Mouse (Mus musculus): ENCODE data around the gene Gm38394. TPM values are rescaled to one million over a fixed set of nuclear protein-coding genes. Genes with fewer than 3 reads are reported as not detected.
"Not testable (repeated sequence)": the region's sequence is repeated elsewhere in the genome, so short reads cannot be mapped to it uniquely, and the experiment has no call there.

Gm38394 gene
- 5.1 and 5.3 TPM in 2 replicates for polyA plus RNA-seq (2015; fragmentation: Nextera tagmentation; extraction: Ambion mirVana)

GRCm38 (mm10) chr1:133661203-133661933, at the start of gene Gm38394:
Gene Gm38394, minus strand, starts transcription at chr1:133661318.
- ATAC-seq (replicated peaks; ENCODE audit: low FRiP score): peak; percentile 98

GRCm38 (mm10) chr1:133710895-133711294, 49.8 kb upstream of the Gm38394 start:
- Histone ChIP-seq H3K4me1 (peaks cover 40% of the 10 kb centered on the region), H3K27ac (no peak overlapping the region), H3K36me3 (peaks cover 5% of the 10 kb centered on the region; the same call in 1 of the 2 replicates), H3K27me3 (no peaks in the 10 kb centered on the region), H3K4me3 (replicated peaks) (no peak overlapping the region), H3K9me3 (replicated peaks) (no peaks in the 10 kb centered on the region), H3K9ac (no peak overlapping the region), H3K4me2 (no peak overlapping the region)
- ATAC-seq (replicated peaks; ENCODE audit: low FRiP score): no peak
- 52% methylated on average over 6 of the region's 6 CpGs for WGBS

More at GRCm38 (mm10) chr1:133661203-133661933, at the start of gene Gm38394:
- Histone ChIP-seq H3K36me3 (peaks cover 31% of the 10 kb centered on the region), H3K4me1 (peaks cover 37% of the 10 kb centered on the region), H3K27me3 (no peaks in the 10 kb centered on the region), H3K4me3 (replicated peaks) (peak within 1 kb of the TSS; percentile 80), H3K9me3 (replicated peaks) (no peaks in the 10 kb centered on the region), H3K27ac (peak within 1 kb of the TSS; percentile 93), H3K9ac (peak within 1 kb of the TSS; percentile 84), H3K4me2 (peak within 1 kb of the TSS; percentile 79)
- WGBS: 2% methylated on average over 26 of the region's 26 CpGs

- Histone ChIP-seq H3K27me3 (no peaks in the 10 kb centered on the region), H3K4me2 (no peak overlapping the region), H3K27ac (no peak overlapping the region), H3K36me3 (no peaks in the 10 kb centered on the region), H3K4me1 (peaks cover 37% of the 10 kb centered on the region), H3K4me3 (replicated peaks) (no peak overlapping the region), H3K9me3 (replicated peaks) (no peaks in the 10 kb centered on the region), H3K9ac (no peak overlapping the region)
- 61% methylated on average over 3 of the region's 3 CpGs for WGBS
- ATAC-seq (replicated peaks; ENCODE audit: low FRiP score): no peak
Observed at GRCm38 (mm10) chr1:133709292-133709691, 48.2 kb upstream of the Gm38394 start.

GRCm38 (mm10) chr1:133701824-133702223, 40.7 kb upstream of the Gm38394 start:
- H3K4me3 ChIP-seq (replicated peaks); H3K9me3 ChIP-seq (replicated peaks); H3K4me1 ChIP-seq; H3K27ac ChIP-seq; H3K4me2 ChIP-seq; H3K27me3 ChIP-seq; H3K9ac ChIP-seq; ATAC-seq (replicated peaks; ENCODE audit: low FRiP score); H3K36me3 ChIP-seq: not testable (repeated sequence)
- 20% methylated on average over 1 of the region's 2 CpGs for WGBS

- no peaks in the 10 kb centered on the region for H3K9me3 ChIP-seq (replicated peaks)
- no peaks in the 10 kb centered on the region for H3K27me3 ChIP-seq
- H3K4me2 ChIP-seq: no peak overlapping the region
- H3K9ac ChIP-seq: no peak overlapping the region
- no peaks in the 10 kb centered on the region for H3K36me3 ChIP-seq
- H3K4me3 ChIP-seq (replicated peaks): no peak overlapping the region
- H3K27ac ChIP-seq: no peak overlapping the region
- no peak for ATAC-seq (replicated peaks; ENCODE audit: low FRiP score)
- WGBS: 94% methylated on average over 12 of the region's 12 CpGs
- peaks cover 33% of the 10 kb centered on the region for H3K4me1 ChIP-seq
Observed at GRCm38 (mm10) chr1:133697935-133698620, 37.0 kb upstream of the Gm38394 start.

- 18% methylated on average over 7 of the region's 7 CpGs for WGBS
- Histone ChIP-seq H3K27ac (peak overlapping the region; percentile 87), H3K4me2 (0 out of 2 replicates have a peak overlapping the region, but pooled peaks have one; percentile 19), H3K4me3 (replicated peaks) (no peak overlapping the region), H3K9me3 (replicated peaks) (no peaks in the 10 kb centered on the region), H3K4me1 (peaks cover 40% of the 10 kb centered on the region), H3K9ac (no peak overlapping the region), H3K27me3 (no peaks in the 10 kb centered on the region), H3K36me3 (no peaks in the 10 kb centered on the region)
- peak; percentile 68; the same call in 1 of the 2 replicates for ATAC-seq (replicated peaks; ENCODE audit: low FRiP score)
Observed at GRCm38 (mm10) chr1:133695901-133696300, 34.8 kb upstream of the Gm38394 start.

- ATAC-seq (replicated peaks; ENCODE audit: low FRiP score): 0 out of 2 replicates have a peak, but pooled peaks have one; percentile 12
- Histone ChIP-seq H3K36me3 (no peaks in the 10 kb centered on the region), H3K4me3 (replicated peaks) (no peak overlapping the region), H3K9me3 (replicated peaks) (no peaks in the 10 kb centered on the region), H3K9ac (no peak overlapping the region), H3K4me2 (no peak overlapping the region), H3K4me1 (peaks cover 44% of the 10 kb centered on the region), H3K27me3 (no peaks in the 10 kb centered on the region), H3K27ac (peak overlapping the region; percentile 73)
- 100% methylated on average over 1 of the region's 1 CpGs for WGBS
Observed at GRCm38 (mm10) chr1:133694876-133695275, 33.8 kb upstream of the Gm38394 start.

GRCm38 (mm10) chr1:133694301-133694700, 33.2 kb upstream of the Gm38394 start:
- 16% methylated on average over 1 of the region's 1 CpGs for WGBS
- Histone ChIP-seq H3K4me1 (peaks cover 49% of the 10 kb centered on the region), H3K4me2 (no peak overlapping the region), H3K4me3 (replicated peaks) (no peak overlapping the region), H3K27ac (peak overlapping the region; percentile 73), H3K36me3 (no peaks in the 10 kb centered on the region), H3K27me3 (no peaks in the 10 kb centered on the region), H3K9me3 (replicated peaks) (no peaks in the 10 kb centered on the region), H3K9ac (no peak overlapping the region)
- ATAC-seq (replicated peaks; ENCODE audit: low FRiP score): no peak

GRCm38 (mm10) chr1:133693536-133694114, 32.5 kb upstream of the Gm38394 start:
- no peak overlapping the region for H3K9ac ChIP-seq
- no peak for ATAC-seq (replicated peaks; ENCODE audit: low FRiP score)
- no peak overlapping the region for H3K4me3 ChIP-seq (replicated peaks)
- no peaks in the 10 kb centered on the region for H3K36me3 ChIP-seq
- H3K27me3 ChIP-seq: no peaks in the 10 kb centered on the region
- 71% methylated on average over 11 of the region's 11 CpGs for WGBS
- H3K4me2 ChIP-seq: no peak overlapping the region
- peaks cover 50% of the 10 kb centered on the region for H3K4me1 ChIP-seq
- H3K27ac ChIP-seq: peak overlapping the region; percentile 73
- no peaks in the 10 kb centered on the region for H3K9me3 ChIP-seq (replicated peaks)

- Histone ChIP-seq H3K9me3 (replicated peaks) (no peaks in the 10 kb centered on the region), H3K4me2 (no peak overlapping the region), H3K9ac (no peak overlapping the region), H3K4me1 (peaks cover 53% of the 10 kb centered on the region), H3K27ac (peak overlapping the region; percentile 10; the same call in 1 of the 2 replicates), H3K27me3 (no peaks in the 10 kb centered on the region), H3K36me3 (no peaks in the 10 kb centered on the region), H3K4me3 (replicated peaks) (no peak overlapping the region)
- ATAC-seq (replicated peaks; ENCODE audit: low FRiP score): no peak
- WGBS: 23% methylated on average over 4 of the region's 4 CpGs
Observed at GRCm38 (mm10) chr1:133692195-133692594, 31.1 kb upstream of the Gm38394 start.

GRCm38 (mm10) chr1:133691046-133691445, 29.9 kb upstream of the Gm38394 start:
- H3K4me2 ChIP-seq: no peak overlapping the region
- ATAC-seq (replicated peaks; ENCODE audit: low FRiP score): no peak
- WGBS: 89% methylated on average over 6 of the region's 6 CpGs

GRCm38 (mm10) chr1:133689897-133690296, 28.8 kb upstream of the Gm38394 start, which contains the start of gene Lax1:
Gene Lax1, minus strand, starts transcription at chr1:133690108.
- WGBS: 11% methylated on average over 6 of the region's 6 CpGs
- peak within 1 kb of the TSS; percentile 51; the same call in 1 of the 2 replicates for H3K27ac ChIP-seq
- no peak within 1 kb of the TSS for H3K4me2 ChIP-seq

More at GRCm38 (mm10) chr1:133691046-133691445, 29.9 kb upstream of the Gm38394 start:
- Histone ChIP-seq H3K9me3 (replicated peaks) (no peaks in the 10 kb centered on the region), H3K36me3 (no peaks in the 10 kb centered on the region), H3K9ac (no peak overlapping the region), H3K27ac (no peak overlapping the region), H3K4me3 (replicated peaks) (no peak overlapping the region), H3K27me3 (no peaks in the 10 kb centered on the region), H3K4me1 (peaks cover 45% of the 10 kb centered on the region)

More at GRCm38 (mm10) chr1:133689897-133690296, 28.8 kb upstream of the Gm38394 start, which contains the start of gene Lax1:
- ATAC-seq (replicated peaks; ENCODE audit: low FRiP score): no peak
- Histone ChIP-seq H3K4me3 (replicated peaks) (no peak within 1 kb of the TSS), H3K4me1 (peaks cover 34% of the 10 kb centered on the region), H3K27me3 (no peaks in the 10 kb centered on the region), H3K9ac (no peak within 1 kb of the TSS), H3K9me3 (replicated peaks) (no peaks in the 10 kb centered on the region), H3K36me3 (no peaks in the 10 kb centered on the region)
